Mouse (Mus musculus): Measurements from ENCODE around the gene Plpp4. TPM values are rescaled to one million over a fixed set of nuclear protein-coding genes. Genes with fewer than 3 reads are reported as not detected.

Plpp4 gene
- polyA plus RNA-seq (2012; rRNA removed) (1.1 and 1.7 TPM in 2 replicates), polyA plus RNA-seq (2014; fragmentation: Nextera tagmentation; extraction: Ambion mirVana) (0.88 and 1.1 TPM in 2 replicates)

- peak within 1 kb of the TSS; percentile 85 for H3K4me2 ChIP-seq (replicated peaks; ENCODE audit: low read depth, low read length, severe bottlenecking)
- ATAC-seq (ENCODE audit: low FRiP score, low read depth), result peak; percentile 67; the same call in 1 of the 2 replicates
- WGBS, result 0% methylated on average over 31 of the region's 66 CpGs
- H3K4me1 ChIP-seq (ENCODE audit: control insufficient read depth, insufficient read depth, low read length), result no peaks in the 10 kb centered on the region
- no peak within 1 kb of the TSS for H3K27ac ChIP-seq (replicated peaks; ENCODE audit: low read depth, low read length)
- no peaks in the 10 kb centered on the region for H3K36me3 ChIP-seq (ENCODE audit: control insufficient read depth, insufficient read depth, low read length)
- H3K27me3 ChIP-seq (ENCODE audit: control insufficient read depth, insufficient read depth, low read length), result peaks cover 36% of the 10 kb centered on the region
- no peak for TF ChIP-seq POLR2A (IDR thresholded peaks at IDR 0.05; ENCODE audit: borderline replicate concordance, extremely low read depth, insufficient read depth, insufficient read length)
- no peaks in the 10 kb centered on the region for H3K9me3 ChIP-seq (ENCODE audit: control insufficient read depth, low read length)
- no peak for DNase-seq (ENCODE audit: low spot score)
- peak within 1 kb of the TSS; percentile 44 for H3K4me3 ChIP-seq (replicated peaks; ENCODE audit: low read length)
- peak within 1 kb of the TSS; percentile 50 for H3K9ac ChIP-seq (ENCODE audit: low read depth, low read length, severe bottlenecking)
These were observed at the start of gene Plpp4 for GRCm38 (mm10) chr7:129256621-129257373. Plpp4 (plus strand) TSS chr7:129257031.

- DNase-seq (ENCODE audit: low spot score), result peak; percentile 4
- no peak for ATAC-seq (ENCODE audit: low FRiP score, low read depth)
- WGBS, result 67% methylated on average over 10 of the region's 10 CpGs
- Histone ChIP-seq H3K4me3 (replicated peaks; ENCODE audit: low read length) (no peak overlapping the region), H3K9ac (ENCODE audit: low read depth, low read length, severe bottlenecking) (no peak overlapping the region), H3K27ac (replicated peaks; ENCODE audit: low read depth, low read length) (no peak overlapping the region), H3K27me3 (ENCODE audit: control insufficient read depth, insufficient read depth, low read length) (no peaks in the 10 kb centered on the region), H3K36me3 (ENCODE audit: control insufficient read depth, insufficient read depth, low read length) (no peaks in the 10 kb centered on the region), H3K4me1 (ENCODE audit: control insufficient read depth, insufficient read depth, low read length) (0 out of 2 replicates have a peak, but pooled peaks cover 9% of the 10 kb centered on the region), H3K4me2 (replicated peaks; ENCODE audit: low read depth, low read length, severe bottlenecking) (no peak overlapping the region), H3K9me3 (ENCODE audit: control insufficient read depth, low read length) (no peaks in the 10 kb centered on the region)
- TF ChIP-seq POLR2A (IDR thresholded peaks at IDR 0.05; ENCODE audit: borderline replicate concordance, extremely low read depth, insufficient read depth, insufficient read length), result no peak
These were observed 40.8 kb upstream of the Plpp4 start for GRCm38 (mm10) chr7:129215926-129216543.

GRCm38 (mm10) chr7:129216547-129217195, 40.2 kb upstream of the Plpp4 start:
- H3K4me2 ChIP-seq (replicated peaks; ENCODE audit: low read depth, low read length, severe bottlenecking), result no peak overlapping the region
- ATAC-seq (ENCODE audit: low FRiP score, low read depth) (peak; percentile 57), DNase-seq (ENCODE audit: low spot score) (no peak)
- H3K27me3 ChIP-seq (ENCODE audit: control insufficient read depth, insufficient read depth, low read length), result no peaks in the 10 kb centered on the region
- H3K4me3 ChIP-seq (replicated peaks; ENCODE audit: low read length), result no peak overlapping the region
- H3K4me1 ChIP-seq (ENCODE audit: control insufficient read depth, insufficient read depth, low read length), result 0 out of 2 replicates have a peak, but pooled peaks cover 9% of the 10 kb centered on the region
- TF ChIP-seq POLR2A (IDR thresholded peaks at IDR 0.05; ENCODE audit: borderline replicate concordance, extremely low read depth, insufficient read depth, insufficient read length), result no peak
- H3K9ac ChIP-seq (ENCODE audit: low read depth, low read length, severe bottlenecking), result no peak overlapping the region
- no peaks in the 10 kb centered on the region for H3K36me3 ChIP-seq (ENCODE audit: control insufficient read depth, insufficient read depth, low read length)
- WGBS, result 41% methylated on average over 10 of the region's 10 CpGs
- no peaks in the 10 kb centered on the region for H3K9me3 ChIP-seq (ENCODE audit: control insufficient read depth, low read length)
- no peak overlapping the region for H3K27ac ChIP-seq (replicated peaks; ENCODE audit: low read depth, low read length)

GRCm38 (mm10) chr7:129220948-129221347, 35.9 kb upstream of the Plpp4 start:
- Histone ChIP-seq H3K27ac (replicated peaks; ENCODE audit: low read depth, low read length) (no peak overlapping the region), H3K4me3 (replicated peaks; ENCODE audit: low read length) (no peak overlapping the region), H3K36me3 (ENCODE audit: control insufficient read depth, insufficient read depth, low read length) (no peaks in the 10 kb centered on the region), H3K9ac (ENCODE audit: low read depth, low read length, severe bottlenecking) (no peak overlapping the region), H3K9me3 (ENCODE audit: control insufficient read depth, low read length) (no peaks in the 10 kb centered on the region), H3K27me3 (ENCODE audit: control insufficient read depth, insufficient read depth, low read length) (no peaks in the 10 kb centered on the region), H3K4me1 (ENCODE audit: control insufficient read depth, insufficient read depth, low read length) (0 out of 2 replicates have a peak, but pooled peaks cover 9% of the 10 kb centered on the region), H3K4me2 (replicated peaks; ENCODE audit: low read depth, low read length, severe bottlenecking) (no peak overlapping the region)
- TF ChIP-seq POLR2A (IDR thresholded peaks at IDR 0.05; ENCODE audit: borderline replicate concordance, extremely low read depth, insufficient read depth, insufficient read length), result no peak
- ATAC-seq (ENCODE audit: low FRiP score, low read depth) (no peak), DNase-seq (ENCODE audit: low spot score) (no peak)
- WGBS, result 69% methylated on average over 9 of the region's 9 CpGs

- ATAC-seq (ENCODE audit: low FRiP score, low read depth) (no peak), DNase-seq (ENCODE audit: low spot score) (no peak)
- no peak for TF ChIP-seq POLR2A (IDR thresholded peaks at IDR 0.05; ENCODE audit: borderline replicate concordance, extremely low read depth, insufficient read depth, insufficient read length)
- H3K9ac ChIP-seq (ENCODE audit: low read depth, low read length, severe bottlenecking), result no peak overlapping the region
- no peak overlapping the region for H3K4me3 ChIP-seq (replicated peaks; ENCODE audit: low read length)
- no peaks in the 10 kb centered on the region for H3K36me3 ChIP-seq (ENCODE audit: control insufficient read depth, insufficient read depth, low read length)
- WGBS, result 89% methylated on average over 3 of the region's 3 CpGs
- no peaks in the 10 kb centered on the region for H3K9me3 ChIP-seq (ENCODE audit: control insufficient read depth, low read length)
- H3K27me3 ChIP-seq (ENCODE audit: control insufficient read depth, insufficient read depth, low read length), result no peaks in the 10 kb centered on the region
- no peak overlapping the region for H3K27ac ChIP-seq (replicated peaks; ENCODE audit: low read depth, low read length)
- H3K4me2 ChIP-seq (replicated peaks; ENCODE audit: low read depth, low read length, severe bottlenecking), result no peak overlapping the region
- 0 out of 2 replicates have a peak, but pooled peaks cover 6% of the 10 kb centered on the region for H3K4me1 ChIP-seq (ENCODE audit: control insufficient read depth, insufficient read depth, low read length)
These were observed 35.2 kb upstream of the Plpp4 start for GRCm38 (mm10) chr7:129221649-129222048.
